Mouse (Mus musculus) liver, postnatal 0 days (tissue): ENCODE measurements around the gene Cyp1a1. TPM values are rescaled to one million over a fixed set of nuclear protein-coding genes. Genes with fewer than 3 reads are reported as not detected.
A peak's percentile ranks its signal among the peaks of the same experiment; 100 is the strongest.

Experiments
- ATAC-seq: fragments of 200-750 bp; cut with Nextera tagmentation; 2 replicates; pipeline ENCODE4 v1.8.0; 2017; ENCODE audit warnings: mild to moderate bottlenecking, moderate library complexity
- DNase-seq: peaks from one replicate; pipeline ENCODE4 v3.0.0-alpha.2; 2016
- H3K27ac ChIP-seq: fragments of 300-500 bp; sonication (generic); 2 replicates; pipeline ENCODE4 v1.5.1; 2014; ENCODE audit warnings: antibody characterized with exemption, moderate library complexity, mild to moderate bottlenecking, low read depth
- H3K27me3 ChIP-seq: fragments of 300-500 bp; sonication (generic); 2 replicates; pipeline ENCODE4 v1.6.1; 2014; ENCODE audit warnings: low read length, control low read depth, mixed read lengths; ENCODE audit not compliant: insufficient read depth
- H3K36me3 ChIP-seq: fragments of 300-500 bp; sonication (generic); replicated peaks from 2 replicates; pipeline ENCODE4 v1.6.1; 2014; ENCODE audit warnings: mild to moderate bottlenecking, control low read depth, low read length, moderate library complexity, mixed read lengths; ENCODE audit not compliant: insufficient read depth
- H3K4me1 ChIP-seq: fragments of 300-500 bp; sonication (generic); 2 replicates; pipeline ENCODE4 v1.6.1; 2014; ENCODE audit warnings: antibody characterized with exemption, mild to moderate bottlenecking, control low read depth; ENCODE audit not compliant: insufficient read depth
- H3K4me2 ChIP-seq: fragments of 300-500 bp; sonication (generic); 2 replicates; pipeline ENCODE4 v1.6.1; 2014; ENCODE audit warnings: low read depth, mild to moderate bottlenecking, low read length, moderate library complexity, mixed read lengths
- H3K4me3 ChIP-seq: fragments of 300-500 bp; sonication (generic); 2 replicates; pipeline ENCODE4 v1.5.1; 2014; ENCODE audit warnings: low read depth, low read length
- H3K9ac ChIP-seq: fragments of 300-500 bp; sonication (generic); replicated peaks from 2 replicates; pipeline ENCODE4 v1.6.1; 2014; ENCODE audit warnings: mild to moderate bottlenecking, moderate library complexity
- H3K9me3 ChIP-seq: fragments of 300-500 bp; sonication (generic); 2 replicates; pipeline ENCODE4 v1.6.1; 2016; ENCODE audit warnings: mild to moderate bottlenecking, control low read depth, low read length, mixed read lengths
- CTCF ChIP-seq: sonication (generic); IDR thresholded peaks from 2 replicates; pipeline ENCODE4 v1.5.1; 2016; ENCODE audit warnings: antibody characterized with exemption, low read depth
- EP300 ChIP-seq: IDR thresholded peaks from 2 replicates; pipeline ENCODE4 v1.6.1; 2016; ENCODE audit warnings: antibody characterized with exemption, low read depth, mild to moderate bottlenecking
- WGBS: fragments of 180-500 bp; shearing (Covaris S2); extraction: QIAGEN DNeasy Blood & Tissue Kit; methylation state at CpG from one replicate; pipeline ENCODE4 v1.1.7; 2014; ENCODE audit not compliant: insufficient replicate concordance; 5-methylcytosine and 5-hydroxymethylcytosine counted together
- polyA plus RNA-seq: library from polyadenylated mRNA; unstranded; fragments of >200 nt; fragmentation: Nextera tagmentation; extraction: Ambion mirVana; gene quantifications from 2 replicates; pipeline ENCODE4 v1.2.1, GENCODE M21; 2015

Cyp1a1 gene
- polyA plus RNA-seq, 1 experiment from 2014 or later, result 2.2 TPM

DNA sequence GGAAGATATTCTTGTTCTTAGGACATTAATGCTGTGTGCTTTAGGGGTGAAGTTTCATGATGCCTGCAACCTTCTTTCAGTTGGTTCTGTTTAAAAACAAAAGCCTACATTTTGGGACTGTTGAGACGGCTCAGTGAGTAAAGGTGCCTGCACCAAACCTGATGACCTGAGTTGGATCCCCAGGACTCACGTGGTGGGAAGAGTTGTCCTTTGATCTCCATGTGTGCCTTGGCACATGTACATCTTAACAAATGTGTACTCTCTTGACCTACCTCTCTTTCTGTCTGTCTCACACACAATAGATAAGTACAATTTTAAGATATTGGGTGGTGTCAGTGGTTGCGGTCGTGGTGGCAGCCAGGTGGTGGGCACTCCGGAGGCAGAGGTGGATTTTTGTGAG, 1.7 kb upstream of the Cyp1a1 start:
- Histone ChIP-seq H3K4me1 (peaks cover 3% of the 10 kb centered on the region; the same call in 1 of the 2 replicates), H3K27me3 (no peaks in the 10 kb centered on the region), H3K9me3 (no peaks in the 10 kb centered on the region), H3K36me3 (no peaks in the 10 kb centered on the region), H3K4me3 (no peak overlapping the region), H3K4me2 (no peak overlapping the region), H3K9ac (no peak overlapping the region), H3K27ac (no peak overlapping the region)
- DNase-seq (no peak), ATAC-seq (no peak)
- 77% methylated on average over 5 of the region's 5 CpGs for WGBS
- TF ChIP-seq CTCF (no peak), EP300 (no peak)

- TF ChIP-seq CTCF, result peak; percentile 65
- TF ChIP-seq EP300, result no peak
- ATAC-seq, result no peak
- 43% methylated on average over 2 of the region's 2 CpGs for WGBS
- Histone ChIP-seq H3K4me2 (no peak overlapping the region), H3K9me3 (no peaks in the 10 kb centered on the region), H3K27ac (no peak overlapping the region), H3K4me3 (no peak overlapping the region), H3K27me3 (no peaks in the 10 kb centered on the region), H3K4me1 (peaks cover 3% of the 10 kb centered on the region; the same call in 1 of the 2 replicates), H3K9ac (no peak overlapping the region), H3K36me3 (no peaks in the 10 kb centered on the region)
- DNase-seq, result peak; percentile 56
Measured at GRCm38 (mm10) chr9:57688158-57688557, 430 bp downstream of the Cyp1a1 start.

DNA sequence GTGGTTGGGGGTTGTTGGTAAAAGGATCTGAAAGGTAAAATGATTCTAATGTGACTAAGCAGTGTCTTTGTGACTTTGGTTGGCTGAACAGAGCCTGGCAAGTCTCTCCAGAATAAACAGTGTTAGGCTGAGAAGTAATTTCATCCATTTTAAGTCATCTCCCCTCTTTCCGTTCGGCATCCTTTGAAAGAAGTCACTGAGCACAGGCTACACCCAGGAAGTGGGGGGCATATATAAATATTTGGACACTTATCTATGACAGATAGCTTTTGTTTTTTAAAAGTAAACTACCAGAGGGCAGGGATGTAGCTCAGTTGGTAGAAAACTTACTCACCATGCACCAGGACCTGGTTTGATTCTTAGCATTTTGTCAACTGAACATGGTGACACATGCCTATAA, 878 bp downstream of the Cyp1a1 start:
- H3K27me3 ChIP-seq, result no peaks in the 10 kb centered on the region
- H3K36me3 ChIP-seq, result no peaks in the 10 kb centered on the region
- TF ChIP-seq EP300, result no peak
- no peak for TF ChIP-seq CTCF
- no peak overlapping the region for H3K27ac ChIP-seq
- no peak overlapping the region for H3K4me2 ChIP-seq
- H3K9ac ChIP-seq, result no peak overlapping the region
- H3K4me1 ChIP-seq, result no peaks in the 10 kb centered on the region
- no peak overlapping the region for H3K4me3 ChIP-seq
- H3K9me3 ChIP-seq, result no peaks in the 10 kb centered on the region
- DNase-seq (no peak), ATAC-seq (no peak)
- 83% methylated on average over 2 of the region's 2 CpGs for WGBS

- no peak overlapping the region for H3K9ac ChIP-seq
- H3K27ac ChIP-seq, result no peak overlapping the region
- H3K27me3 ChIP-seq, result peaks cover 16% of the 10 kb centered on the region
- no peaks in the 10 kb centered on the region for H3K36me3 ChIP-seq
- TF ChIP-seq CTCF (no peak), EP300 (no peak)
- H3K4me3 ChIP-seq, result no peak overlapping the region
- no peak overlapping the region for H3K4me2 ChIP-seq
- WGBS, result 74% methylated on average over 2 of the region's 2 CpGs
- DNase-seq (no peak), ATAC-seq (no peak)
- H3K4me1 ChIP-seq, result peaks cover 2% of the 10 kb centered on the region; the same call in 1 of the 2 replicates
- H3K9me3 ChIP-seq, result no peaks in the 10 kb centered on the region
Measured at GRCm38 (mm10) chr9:57694108-57694507, 6.4 kb downstream of the Cyp1a1 start.

GRCm38 (mm10) chr9:57696380-57697285, 8.9 kb downstream of the Cyp1a1 start:
- H3K27ac ChIP-seq, result no peak overlapping the region
- H3K9ac ChIP-seq, result 0 out of 2 replicates have a peak overlapping the region, but pooled peaks have one; percentile 6
- H3K9me3 ChIP-seq, result no peaks in the 10 kb centered on the region
- peaks cover 2% of the 10 kb centered on the region; the same call in 1 of the 2 replicates for H3K4me1 ChIP-seq
- peak; percentile 56 for DNase-seq
- TF ChIP-seq EP300 (peak; percentile 7; the same call in 1 of the 2 replicates), CTCF (no peak)
- H3K4me2 ChIP-seq, result peak overlapping the region; percentile 65
- peak overlapping the region; percentile 14; the same call in 1 of the 2 replicates for H3K4me3 ChIP-seq
- whole genome bisulfite sequencing, result 3% methylated on average over 41 of the region's 42 CpGs
- H3K36me3 ChIP-seq, result no peaks in the 10 kb centered on the region
- ATAC-seq, result peak; percentile 71
- peaks cover 16% of the 10 kb centered on the region for H3K27me3 ChIP-seq

GRCm38 (mm10) chr9:57697380-57697779, 9.7 kb downstream of the Cyp1a1 start:
- Histone ChIP-seq H3K27ac (no peak overlapping the region), H3K9me3 (no peaks in the 10 kb centered on the region), H3K4me3 (no peak overlapping the region), H3K4me1 (peaks cover 2% of the 10 kb centered on the region; the same call in 1 of the 2 replicates), H3K36me3 (no peaks in the 10 kb centered on the region), H3K27me3 (peaks cover 16% of the 10 kb centered on the region), H3K9ac (no peak overlapping the region), H3K4me2 (no peak overlapping the region)
- DNase-seq (no peak), ATAC-seq (no peak)
- 29% methylated on average over 4 of the region's 4 CpGs for WGBS
- TF ChIP-seq CTCF (no peak), EP300 (no peak)
